Mouse (Mus musculus) embryonic facial prominence, embryonic 11.5 days (tissue): Measurements from ENCODE around the gene Arl10. TPM values are rescaled to one million over a fixed set of nuclear protein-coding genes. Genes with fewer than 3 reads are reported as not detected.

Experiments used
- ATAC-seq: fragments of 200-750 bp; cut with Nextera tagmentation; replicated peaks from 2 replicates; pipeline ENCODE4 v1.8.0; 2017; ENCODE audit warnings: low read depth; ENCODE audit not compliant: insufficient number of reproducible peaks, low FRiP score, low TSS enrichment
- DNase-seq: peaks from one replicate; pipeline ENCODE4 v3.0.0-alpha.2; 2015; ENCODE audit warnings: low spot score
- H3K27ac ChIP-seq: fragments of 300-500 bp; sonication (generic); replicated peaks from 2 replicates; pipeline ENCODE4 v1.5.1; 2014; ENCODE audit warnings: mild to moderate bottlenecking, low read depth, low read length, control low read depth
- H3K27me3 ChIP-seq: fragments of 300-500 bp; sonication (generic); 2 replicates; pipeline ENCODE4 v1.6.1; 2014; ENCODE audit warnings: mild to moderate bottlenecking, low read length, moderate library complexity, mixed read lengths; ENCODE audit not compliant: control insufficient read depth, insufficient read depth
- H3K36me3 ChIP-seq: fragments of 300-500 bp; sonication (generic); replicated peaks from 2 replicates; pipeline ENCODE4 v1.6.1; 2014; ENCODE audit warnings: low read depth, mild to moderate bottlenecking, low read length, moderate library complexity, mixed read lengths; ENCODE audit not compliant: control insufficient read depth, insufficient read depth
- H3K4me1 ChIP-seq: fragments of 300-500 bp; sonication (generic); 2 replicates; pipeline ENCODE4 v1.6.1; 2014; ENCODE audit warnings: low read length, mixed read lengths; ENCODE audit not compliant: control insufficient read depth, insufficient read depth
- H3K4me2 ChIP-seq: fragments of 300-500 bp; sonication (generic); 2 replicates; pipeline ENCODE4 v1.6.1; 2014; ENCODE audit warnings: low read depth, mild to moderate bottlenecking, control low read depth, low read length, moderate library complexity
- H3K4me3 ChIP-seq: fragments of 300-500 bp; sonication (generic); 2 replicates; pipeline ENCODE4 v1.5.1; 2014; ENCODE audit warnings: low read depth, low read length, control low read depth
- H3K9ac ChIP-seq: fragments of 300-500 bp; sonication (generic); replicated peaks from 2 replicates; pipeline ENCODE4 v1.6.1; 2014; ENCODE audit warnings: mild to moderate bottlenecking, control low read depth, low read length
- H3K9me3 ChIP-seq: fragments of 300-500 bp; sonication (generic); replicated peaks from 2 replicates; pipeline ENCODE4 v1.6.1; 2016; ENCODE audit warnings: mild to moderate bottlenecking, low read length, inconsistent platforms, mixed read lengths; ENCODE audit not compliant: control insufficient read depth
- WGBS: fragments of 180-500 bp; shearing (Covaris S2); extraction: QIAGEN DNeasy Blood & Tissue Kit; methylation state at CpG from one replicate; pipeline ENCODE4 v1.1.7; 2014; 5-methylcytosine and 5-hydroxymethylcytosine counted together
- microRNA-seq: library from miRNA; unstranded; fragments of <30 nt; microRNA quantifications from one replicate; pipeline ENCODE4, GENCODE M21; 2016; ENCODE audit warnings: borderline number of aligned reads
- polyA plus RNA-seq: library from polyadenylated mRNA; unstranded; fragments of >200 nt; fragmentation: Nextera tagmentation; extraction: Ambion mirVana; gene quantifications from 2 replicates; pipeline ENCODE4 v1.2.1, GENCODE M21; 2014

Arl10 gene
- polyA plus RNA-seq, 1 experiment from 2014 or later: 26.0 TPM

- peak; percentile 20 for DNase-seq
- WGBS: 1% methylated on average over 27 of the region's 27 CpGs
- peak overlapping the region; percentile 56; the same call in 1 of the 2 replicates for H3K27ac ChIP-seq
- H3K4me3 ChIP-seq: peak overlapping the region; percentile 96
- no peaks in the 10 kb centered on the region; the same call in none of the 2 replicates for H3K4me1 ChIP-seq
- H3K9ac ChIP-seq: peak overlapping the region; percentile 96
- H3K9me3 ChIP-seq: no peaks in the 10 kb centered on the region
- H3K27me3 ChIP-seq: no peaks in the 10 kb centered on the region
- peak overlapping the region; percentile 75 for H3K4me2 ChIP-seq
- no peaks in the 10 kb centered on the region for H3K36me3 ChIP-seq
- ATAC-seq: peak; percentile 74; the same call in 1 of the 2 replicates
Measured at GRCm38 (mm10) chr13:54621960-54622521, 47.2 kb downstream of the Arl10 start.

- no peak overlapping the region for H3K4me2 ChIP-seq
- H3K4me1 ChIP-seq: no peaks in the 10 kb centered on the region; the same call in 1 of the 2 replicates
- no peaks in the 10 kb centered on the region for H3K9me3 ChIP-seq
- no peaks in the 10 kb centered on the region for H3K27me3 ChIP-seq
- WGBS: 88% methylated on average over 4 of the region's 4 CpGs
- no peak overlapping the region for H3K4me3 ChIP-seq
- no peak overlapping the region for H3K9ac ChIP-seq
- no peak for DNase-seq
- no peak for ATAC-seq
- H3K36me3 ChIP-seq: no peaks in the 10 kb centered on the region
- H3K27ac ChIP-seq: no peak overlapping the region
Measured at GRCm38 (mm10) chr13:54629128-54629527, 54.3 kb downstream of the Arl10 start.

Small RNAs within 50 kb of the gene (microRNA-seq; reads per million reads assigned to microRNA genes)
- gene Gm24195: not detected

Other genes starting within 250 kb of the Arl10 start
- gene Cplx2, start 203.7 kb upstream of the Arl10 start, polyA plus RNA-seq: 6.9 and 7.4 TPM in 2 replicates
- gene Thoc3, start 106.2 kb upstream of the Arl10 start, polyA plus RNA-seq: 160 and 161 TPM in 2 replicates
- 22.5 and 23.6 TPM in 2 replicates for gene Simc1, start 71.2 kb upstream of the Arl10 start, polyA plus RNA-seq
- gene 4833439L19Rik, start 9.6 kb upstream of the Arl10 start, polyA plus RNA-seq: 188 and 204 TPM in 2 replicates
- gene Nop16, start 15.1 kb downstream of the Arl10 start, polyA plus RNA-seq: 72.5 and 75.1 TPM in 2 replicates
- gene Higd2a, start 15.2 kb downstream of the Arl10 start, polyA plus RNA-seq: 154 and 168 TPM in 2 replicates
- 19.4 and 20.7 TPM in 2 replicates for gene Cltb, start 36.3 kb downstream of the Arl10 start, polyA plus RNA-seq
- 89.2 and 96.9 TPM in 2 replicates for gene Faf2, start 46.8 kb downstream of the Arl10 start, polyA plus RNA-seq
- gene Rnf44, start 118.9 kb downstream of the Arl10 start, polyA plus RNA-seq: 65.0 and 66.6 TPM in 2 replicates
- gene Cdhr2, start 126.4 kb downstream of the Arl10 start, polyA plus RNA-seq: not detected in 2 replicates
- 3.0 and 3.4 TPM in 2 replicates for gene Gprin1, start 174.9 kb downstream of the Arl10 start, polyA plus RNA-seq
- gene Sncb, start 191.6 kb downstream of the Arl10 start, polyA plus RNA-seq: 0.36 and 0.46 TPM in 2 replicates
- gene Eif4e1b, start 209.0 kb downstream of the Arl10 start, polyA plus RNA-seq: not detected in 2 replicates
- 6.7 and 8.5 TPM in 2 replicates for gene Tspan17, start 214.4 kb downstream of the Arl10 start, polyA plus RNA-seq